Comparison of ENCODE assay signal across 8 mouse cellular contexts in the genomic region with DNA sequence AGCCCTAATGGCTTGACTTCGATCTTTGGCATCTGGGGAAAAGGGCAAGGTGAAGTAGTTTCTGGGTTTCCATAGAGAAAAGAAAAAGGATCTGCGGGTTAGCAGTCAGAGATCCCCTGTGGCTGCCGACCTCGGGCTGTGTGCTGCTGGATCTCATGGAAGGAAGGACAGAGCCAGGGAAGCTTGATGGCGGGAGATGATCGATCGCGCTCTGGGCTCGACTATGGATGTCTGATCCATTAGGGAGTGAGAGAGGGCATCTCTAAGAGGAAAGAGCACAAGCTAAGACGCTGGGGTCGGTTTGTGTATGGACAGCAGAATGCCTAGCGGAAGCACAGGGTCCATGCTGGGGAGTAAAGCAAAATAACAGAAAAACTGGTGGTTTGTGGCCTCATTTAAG. TPM values are rescaled to one million over a fixed set of nuclear protein-coding genes. Genes with fewer than 3 reads are reported as not detected.
DNase-seq lines count a peak whose midpoint lies in the region; ATAC-seq and TF ChIP-seq lines count a peak whose summit lies in the region.

No protein-coding gene starts in this region.

- no peak overlapping the region for H3K4me3 ChIP-seq in heart, embryonic 11.5 days (ENCODE audit: low read depth, low read length)
- H3K4me3 ChIP-seq in bone marrow, adult 2 months (replicated peaks; ENCODE audit: control insufficient read depth, low read depth, low read length) = peak overlapping the region; percentile 7
- H3K4me3 ChIP-seq in heart, embryonic 16.5 days (ENCODE audit: low read length) = no peak overlapping the region
- H3K4me3 ChIP-seq in liver, embryonic 16.5 days (ENCODE audit: low read depth, low read length) = peak overlapping the region; percentile 26

- DNase-seq in heart, postnatal 14 days = no peak
- peak; percentile 69 for DNase-seq in testis, postnatal 10 days (ENCODE audit: low spot score)
- no peak for DNase-seq in B cell, adult 2 months
- no peak for DNase-seq in layer of hippocampus, adult 9-10 months (ENCODE audit: low spot score)

- no peak for TF ChIP-seq CTCF in bone marrow, adult 2 months (IDR thresholded peaks at IDR 0.05; ENCODE audit: control insufficient read depth, insufficient read depth, low read length)

- no peaks in the 10 kb centered on the region for H3K27me3 ChIP-seq in heart, embryonic 11.5 days (ENCODE audit: control insufficient read depth, insufficient read depth, low read length)
- H3K27me3 ChIP-seq in heart, embryonic 16.5 days (ENCODE audit: control insufficient read depth, insufficient read depth, low read length) = no peaks in the 10 kb centered on the region
- H3K27me3 ChIP-seq in liver, embryonic 16.5 days (ENCODE audit: control insufficient read depth, insufficient read depth, low read depth, low read length) = no peaks in the 10 kb centered on the region

- peaks cover 14% of the 10 kb centered on the region for H3K4me1 ChIP-seq in heart, embryonic 11.5 days (ENCODE audit: control insufficient read depth, insufficient read depth, low read length)
- H3K4me1 ChIP-seq in bone marrow, adult 2 months (ENCODE audit: control insufficient read depth, insufficient read depth, low read length) = peaks cover 25% of the 10 kb centered on the region
- peaks cover 35% of the 10 kb centered on the region for H3K4me1 ChIP-seq in heart, embryonic 16.5 days (ENCODE audit: control insufficient read depth, insufficient read depth, low read length)
- peaks cover 65% of the 10 kb centered on the region for H3K4me1 ChIP-seq in liver, embryonic 16.5 days (ENCODE audit: control insufficient read depth, low read depth, low read length)

- no peak for TF ChIP-seq POLR2A in bone marrow, adult 2 months (IDR thresholded peaks at IDR 0.05; ENCODE audit: borderline replicate concordance, control insufficient read depth, low read depth, low read length)

- H3K9me3 ChIP-seq in heart, embryonic 11.5 days (replicated peaks; ENCODE audit: control insufficient read depth, low read length) = no peaks in the 10 kb centered on the region
- H3K9me3 ChIP-seq in heart, embryonic 16.5 days (replicated peaks; ENCODE audit: control insufficient read depth, low read length) = no peaks in the 10 kb centered on the region
- no peaks in the 10 kb centered on the region for H3K9me3 ChIP-seq in liver, embryonic 16.5 days (replicated peaks; ENCODE audit: control insufficient read depth, low read length)

- peak overlapping the region; percentile 41 for H3K27ac ChIP-seq in heart, embryonic 11.5 days (ENCODE audit: low read depth, low read length)
- H3K27ac ChIP-seq in bone marrow, adult 2 months (ENCODE audit: control insufficient read depth, insufficient read depth, low read depth, low read length, poor library complexity) = peak overlapping the region; percentile 59
- peak overlapping the region; percentile 13 for H3K27ac ChIP-seq in heart, embryonic 16.5 days (ENCODE audit: low read length)
- peak overlapping the region; percentile 85 for H3K27ac ChIP-seq in liver, embryonic 16.5 days (ENCODE audit: low read length)

- H3K36me3 ChIP-seq in heart, embryonic 11.5 days (ENCODE audit: control insufficient read depth, insufficient read depth, low read length) = no peaks in the 10 kb centered on the region
- peaks cover 3% of the 10 kb centered on the region; the same call in 1 of the 2 replicates for H3K36me3 ChIP-seq in heart, embryonic 16.5 days (ENCODE audit: control insufficient read depth, insufficient read depth)
- H3K36me3 ChIP-seq in liver, embryonic 16.5 days (ENCODE audit: control insufficient read depth, insufficient read depth) = peaks cover under 1% of the 10 kb centered on the region; the same call in 1 of the 2 replicates

- intact Hi-C loops in heart, postnatal 14 days (cut with DNase I) = no loop called here

- peak overlapping the region; percentile 45 for H3K4me2 ChIP-seq in heart, embryonic 11.5 days
- H3K4me2 ChIP-seq in heart, embryonic 16.5 days (ENCODE audit: low read depth, low read length) = 0 out of 2 replicates have a peak overlapping the region, but pooled peaks have one; percentile 14
- H3K4me2 ChIP-seq in liver, embryonic 16.5 days (ENCODE audit: low read depth, low read length) = peak overlapping the region; percentile 55

- 0 out of 2 replicates have a peak overlapping the region, but pooled peaks have one; percentile 22 for H3K9ac ChIP-seq in heart, embryonic 11.5 days (ENCODE audit: low read depth, low read length)
- peak overlapping the region; percentile 16; the same call in 1 of the 2 replicates for H3K9ac ChIP-seq in heart, embryonic 16.5 days (ENCODE audit: low read length)
- peak overlapping the region; percentile 38 for H3K9ac ChIP-seq in liver, embryonic 16.5 days (ENCODE audit: low read depth, low read length)

- WGBS in heart, embryonic 11.5 days (ENCODE audit: insufficient replicate concordance) = 49% methylated on average over 12 of the region's 12 CpGs
- 30% methylated on average over 12 of the region's 12 CpGs for WGBS in bone marrow, adult 2 months
- WGBS in heart, embryonic 16.5 days = 58% methylated on average over 12 of the region's 12 CpGs
- 33% methylated on average over 12 of the region's 12 CpGs for WGBS in liver, embryonic 16.5 days (ENCODE audit: insufficient replicate concordance)

- no peak for ATAC-seq in heart, embryonic 11.5 days (replicated peaks; ENCODE audit: insufficient number of reproducible peaks, low FRiP score, low TSS enrichment)
- ATAC-seq in heart, embryonic 16.5 days (replicated peaks; ENCODE audit: extremely low read depth, insufficient read depth, low FRiP score) = no peak
- no peak for ATAC-seq in liver, embryonic 16.5 days (ENCODE audit: low read depth)

RNA-seq across cellular contexts. Expression of gene Dapp1, which starts 11.4 kb away (rescaled TPM):
- 14.0 and 15.4 TPM in 2 replicates for polyA plus RNA-seq in heart, embryonic 11.5 days (2014; fragmentation: Nextera tagmentation; extraction: Ambion mirVana)
- total RNA-seq in heart, postnatal 14 days (2021) = 1 to 10 TPM; 3.8 to 5.0 TPM
- polyA plus RNA-seq in bone marrow, adult 2 months (2011; ENCODE audit: insufficient read depth, insufficient read length, low replicate concordance, missing spikeins) = 29.3 and 64.2 TPM in 2 replicates
- 17.3 and 22.8 TPM in 2 replicates for polyA plus RNA-seq in heart, embryonic 16.5 days (2015; fragmentation: Nextera tagmentation; extraction: Ambion mirVana)
- polyA plus RNA-seq in liver, embryonic 16.5 days (2015; fragmentation: Nextera tagmentation; extraction: Ambion mirVana) = 12.1 and 13.0 TPM in 2 replicates

RNA-seq across cellular contexts. Expression of gene Lamtor3, which starts 51.6 kb away (rescaled TPM):
- polyA plus RNA-seq in heart, embryonic 11.5 days (2014; fragmentation: Nextera tagmentation; extraction: Ambion mirVana) = 97.0 and 97.2 TPM in 2 replicates
- 10 to 100 TPM; 88.9 to 90.3 TPM for total RNA-seq in heart, postnatal 14 days (2021)
- 41.6 and 45.1 TPM in 2 replicates for polyA plus RNA-seq in bone marrow, adult 2 months (2011; ENCODE audit: insufficient read depth, insufficient read length, low replicate concordance, missing spikeins)
- polyA plus RNA-seq in heart, embryonic 16.5 days (2015; fragmentation: Nextera tagmentation; extraction: Ambion mirVana) = 115 and 120 TPM in 2 replicates
- polyA plus RNA-seq in liver, embryonic 16.5 days (2015; fragmentation: Nextera tagmentation; extraction: Ambion mirVana) = 48.2 and 50.2 TPM in 2 replicates

Comparison
In these comparisons a context has a peak if more than half of its experiments do, and no peak if none do; other contexts are left out.
1. H3K27ac ChIP-seq: peak in every context shown above with its lines; median percentile 85 in liver, embryonic 16.5 days; 59 in bone marrow, adult 2 months; 41 in heart, embryonic 11.5 days; 13 in heart, embryonic 16.5 days.
2. H3K4me3 ChIP-seq: peak in bone marrow, adult 2 months (single experiment) and liver, embryonic 16.5 days (single experiment); none in heart, embryonic 11.5 days (single experiment) and heart, embryonic 16.5 days (single experiment).
3. Peak in every context shown above with its lines, with median percentiles within 50 percentile points of each other: H3K4me2 ChIP-seq and H3K9ac ChIP-seq.